Mouse (Mus musculus) adrenal gland, postnatal 14 days (tissue): ENCODE data around the gene Leap2. TPM values are rescaled to one million over a fixed set of nuclear protein-coding genes. Genes with fewer than 3 reads are reported as not detected.

Experiments used
- DNase-seq: peaks from one replicate; pipeline ENCODE4 v3.0.0; 2021; ENCODE audit warnings: mixed read lengths
- long read RNA-seq, 2 experiments: library from polyadenylated mRNA; stranded (forward); transcript quantifications; one replicate each; pipeline ENCODE4 v2.0.0; 2021
- total RNA-seq: library from RNA; stranded (reverse); gene quantifications from 2 replicates; pipeline ENCODE4 v1.2.3, GENCODE M21; 2021

Gene Leap2
- total RNA-seq = 0.79 and 17.6 TPM in 2 replicates
- long read RNA-seq, experiment 1 = 0 reads
- long read RNA-seq, experiment 2, transcript Leap2-201 (3 exons, 531 nt) = major isoform, 9 of 9 reads
- long read RNA-seq, experiment 2, partial matches to known transcripts = 0 of 9 reads
- long read RNA-seq, experiment 2, other reads (novel, unspliced or antisense) = 0 of 9 reads

- no peak for DNase-seq
Measured at GRCm38 (mm10) chr11:53423036-53423435, at the start of gene Leap2. Gene Leap2, minus strand, starts transcription at chr11:53423170.

- no peak for DNase-seq
Measured at GRCm38 (mm10) chr11:53472709-53473108, 49.7 kb upstream of the Leap2 start.

GRCm38 (mm10) chr11:53469968-53470695 is 47.2 kb upstream of the Leap2 start, which contains the start of gene Gm9837:
Gene Gm9837, minus strand, starts transcription at chr11:53470479.
- DNase-seq = peak; percentile 92

- DNase-seq = no peak
Measured at GRCm38 (mm10) chr11:53469294-53469967, 46.5 kb upstream of the Leap2 start.

- peak; percentile 88 for DNase-seq
Measured at GRCm38 (mm10) chr11:53466231-53466971, 43.4 kb upstream of the Leap2 start.

- peak; percentile 60 for DNase-seq
Measured at GRCm38 (mm10) chr11:53463551-53464424, 40.8 kb upstream of the Leap2 start.

GRCm38 (mm10) chr11:53461727-53462126 is 38.8 kb upstream of the Leap2 start:
- peak; percentile 28 for DNase-seq

- DNase-seq = no peak
Measured at GRCm38 (mm10) chr11:53460192-53460591, 37.2 kb upstream of the Leap2 start.

GRCm38 (mm10) chr11:53458996-53459395 is 36.0 kb upstream of the Leap2 start:
- DNase-seq = no peak

GRCm38 (mm10) chr11:53457372-53457954 is 34.5 kb upstream of the Leap2 start:
- peak; percentile 32 for DNase-seq

GRCm38 (mm10) chr11:53456474-53457371 is 33.8 kb upstream of the Leap2 start, which contains the start of the genes Gm10447 and Shroom1:
Gene Gm10447, minus strand, starts transcription at chr11:53457110.
Gene Shroom1, plus strand, starts transcription at chr11:53457205.
- DNase-seq = peak; percentile 77

GRCm38 (mm10) chr11:53453031-53453430 is 30.1 kb upstream of the Leap2 start:
- DNase-seq = no peak

GRCm38 (mm10) chr11:53452396-53452795 is 29.4 kb upstream of the Leap2 start:
- peak; percentile 61 for DNase-seq

GRCm38 (mm10) chr11:53451361-53451760 is 28.4 kb upstream of the Leap2 start:
- no peak for DNase-seq

- no peak for DNase-seq
Measured at GRCm38 (mm10) chr11:53450070-53450705, 27.2 kb upstream of the Leap2 start.

GRCm38 (mm10) chr11:53448529-53448928 is 25.6 kb upstream of the Leap2 start:
- DNase-seq = peak; percentile 80

- no peak for DNase-seq
Measured at GRCm38 (mm10) chr11:53447996-53448395, 25.0 kb upstream of the Leap2 start.

- no peak for DNase-seq
Measured at GRCm38 (mm10) chr11:53446183-53446582, 23.2 kb upstream of the Leap2 start.

GRCm38 (mm10) chr11:53445562-53445961 is 22.6 kb upstream of the Leap2 start:
- peak; percentile 64 for DNase-seq
